Mouse (Mus musculus): ENCODE data around the gene Plp2. TPM values are rescaled to one million over a fixed set of nuclear protein-coding genes. Genes with fewer than 3 reads are reported as not detected.

Plp2 gene
- polyA plus RNA-seq, 1 experiment from 2014 or later: 171 TPM

DNA sequence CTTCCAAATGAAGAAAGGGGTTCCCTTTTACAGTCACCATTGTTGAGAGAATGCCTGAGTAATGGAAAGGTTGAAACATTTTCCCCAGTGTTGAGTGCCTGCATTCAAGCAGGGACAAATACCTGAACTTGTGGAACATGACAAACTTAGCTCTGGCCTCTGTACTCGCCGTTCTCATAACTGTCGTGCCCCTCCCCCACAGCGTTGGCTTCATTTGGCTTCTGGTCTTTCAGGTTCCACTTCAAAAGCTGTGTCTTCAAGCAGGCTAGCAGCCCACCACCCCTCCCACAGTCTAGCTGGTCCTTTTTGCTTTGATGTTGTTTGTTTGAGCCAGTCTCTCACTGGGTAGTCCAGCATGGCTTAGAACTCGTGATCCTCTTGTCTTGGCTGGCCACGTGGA, 1.5 kb upstream of the Plp2 start:
- H3K4me1 ChIP-seq (ENCODE audit: control insufficient read depth, insufficient read depth, low read length): peaks cover 5% of the 10 kb centered on the region; the same call in 1 of the 2 replicates
- H3K4me3 ChIP-seq (ENCODE audit: low read depth, low read length): no peak overlapping the region
- WGBS (ENCODE audit: insufficient replicate concordance): 37% methylated on average over 6 of the region's 6 CpGs

DNA sequence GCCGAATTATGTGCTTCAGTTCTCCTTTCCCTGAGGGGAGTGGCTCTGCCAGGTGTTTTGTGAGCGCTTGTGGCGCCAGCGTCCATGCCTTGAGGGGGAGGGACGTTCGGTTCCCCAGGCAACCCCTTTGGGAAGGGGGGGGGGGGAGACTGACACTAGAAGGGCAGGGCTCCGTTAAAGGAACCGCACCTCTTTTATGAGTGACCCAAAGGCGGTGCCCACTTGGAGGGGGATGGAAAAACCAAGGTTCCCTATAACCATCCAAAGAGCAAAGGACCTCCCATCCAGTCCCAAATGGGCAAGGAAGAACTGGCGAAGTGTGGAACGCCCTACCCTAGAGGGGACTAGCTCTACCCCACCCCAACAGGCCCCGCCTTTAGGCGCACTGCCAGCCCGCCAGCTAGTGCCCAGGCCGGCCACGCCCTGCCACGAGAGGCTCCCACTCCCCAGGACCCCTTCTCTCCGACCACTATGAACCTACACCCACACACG, 754 bp downstream of the Plp2 start:
- Histone ChIP-seq H3K4me3 (ENCODE audit: low read depth, low read length) (peak overlapping the region; percentile 61), H3K27me3 (ENCODE audit: control insufficient read depth, insufficient read depth, low read length) (no peaks in the 10 kb centered on the region), H3K9ac (ENCODE audit: low read depth, low read length) (peak overlapping the region; percentile 72), H3K4me2 (peak overlapping the region; percentile 59), H3K36me3 (ENCODE audit: control insufficient read depth, insufficient read depth, low read length) (no peaks in the 10 kb centered on the region), H3K4me1 (ENCODE audit: control insufficient read depth, insufficient read depth, low read length) (peaks cover 5% of the 10 kb centered on the region; the same call in 1 of the 2 replicates), H3K27ac (ENCODE audit: low read depth, low read length) (peak overlapping the region; percentile 64; the same call in 1 of the 2 replicates), H3K9me3 (replicated peaks; ENCODE audit: control insufficient read depth, low read length) (no peaks in the 10 kb centered on the region)
- ATAC-seq (replicated peaks; ENCODE audit: insufficient number of reproducible peaks, low FRiP score, low TSS enrichment): peak; percentile 70
- WGBS (ENCODE audit: insufficient replicate concordance): 19% methylated on average over 19 of the region's 19 CpGs

More for the DNA sequence above, 1.5 kb upstream of the Plp2 start:
- H3K4me2 ChIP-seq: no peak overlapping the region
- no peak overlapping the region for H3K27ac ChIP-seq (ENCODE audit: low read depth, low read length)
- ATAC-seq (replicated peaks; ENCODE audit: insufficient number of reproducible peaks, low FRiP score, low TSS enrichment): no peak
- no peaks in the 10 kb centered on the region for H3K27me3 ChIP-seq (ENCODE audit: control insufficient read depth, insufficient read depth, low read length)
- no peaks in the 10 kb centered on the region for H3K9me3 ChIP-seq (replicated peaks; ENCODE audit: control insufficient read depth, low read length)
- no peaks in the 10 kb centered on the region for H3K36me3 ChIP-seq (ENCODE audit: control insufficient read depth, insufficient read depth, low read length)
- no peak overlapping the region for H3K9ac ChIP-seq (ENCODE audit: low read depth, low read length)

DNA sequence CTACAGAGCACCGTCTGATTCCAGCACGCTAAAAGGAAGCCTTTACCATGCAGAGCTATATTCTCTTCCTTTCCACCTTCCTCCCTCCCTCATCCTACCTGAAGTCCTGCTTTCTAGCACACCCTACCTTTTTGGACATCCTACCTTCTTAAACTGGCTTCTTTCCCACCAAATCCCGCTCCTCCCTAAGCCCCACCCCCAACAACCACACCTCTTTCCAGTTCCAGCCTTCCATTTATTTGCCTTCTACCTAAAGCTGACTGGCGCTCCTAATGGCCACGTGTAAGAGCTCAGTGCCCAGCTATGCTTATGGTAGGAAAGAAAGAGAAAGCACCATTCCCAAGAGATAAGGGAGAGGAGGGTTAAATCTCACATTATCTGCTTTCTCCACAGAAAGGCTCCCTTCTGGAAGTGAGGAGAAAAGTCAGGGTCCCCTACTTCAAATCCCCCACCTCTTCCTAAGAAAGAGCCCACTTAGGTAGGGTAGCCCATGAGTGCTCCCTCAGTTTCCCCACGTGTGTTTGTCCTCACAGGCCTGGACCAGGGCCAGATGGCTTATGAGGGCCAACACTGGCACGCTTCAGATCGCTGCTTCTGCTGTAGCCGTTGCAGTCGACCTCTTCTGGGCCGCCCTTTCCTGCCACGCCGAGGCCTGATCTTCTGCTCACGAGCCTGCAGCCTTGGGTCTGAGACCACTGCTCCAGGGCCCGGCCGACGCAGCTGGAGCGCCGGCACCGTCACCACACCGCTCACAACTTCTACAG, 5.3 kb downstream of the Plp2 start:
- no peaks in the 10 kb centered on the region for H3K4me1 ChIP-seq (ENCODE audit: control insufficient read depth, insufficient read depth, low read length)
- no peak overlapping the region for H3K27ac ChIP-seq (ENCODE audit: low read depth, low read length)
- no peaks in the 10 kb centered on the region for H3K36me3 ChIP-seq (ENCODE audit: control insufficient read depth, insufficient read depth, low read length)

DNA sequence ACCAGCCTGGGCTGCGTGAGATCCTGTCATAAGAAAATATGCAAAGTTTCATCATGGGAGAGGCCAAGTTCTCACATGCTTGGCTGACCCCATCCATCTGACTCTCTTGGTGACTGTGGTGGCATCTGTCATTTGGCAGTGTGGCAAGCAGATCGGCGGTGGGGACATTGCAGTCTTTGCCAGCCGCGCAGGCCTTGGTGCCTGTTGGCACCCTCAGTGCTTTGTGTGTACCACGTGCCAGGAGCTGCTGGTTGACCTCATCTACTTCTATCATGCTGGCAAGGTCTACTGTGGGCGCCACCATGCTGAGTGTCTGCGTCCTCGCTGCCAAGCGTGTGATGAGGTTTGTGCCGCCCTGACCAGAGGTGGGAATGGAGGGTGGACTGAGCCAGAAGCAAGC, 6.4 kb downstream of the Plp2 start:
- H3K4me2 ChIP-seq: no peak overlapping the region
- H3K9me3 ChIP-seq (replicated peaks; ENCODE audit: control insufficient read depth, low read length): no peaks in the 10 kb centered on the region
- H3K4me1 ChIP-seq (ENCODE audit: control insufficient read depth, insufficient read depth, low read length): no peaks in the 10 kb centered on the region
- no peaks in the 10 kb centered on the region for H3K27me3 ChIP-seq (ENCODE audit: control insufficient read depth, insufficient read depth, low read length)
- no peak overlapping the region for H3K9ac ChIP-seq (ENCODE audit: low read depth, low read length)
- ATAC-seq (replicated peaks; ENCODE audit: insufficient number of reproducible peaks, low FRiP score, low TSS enrichment): no peak
- H3K4me3 ChIP-seq (ENCODE audit: low read depth, low read length): no peak overlapping the region
- no peaks in the 10 kb centered on the region; the same call in 1 of the 2 replicates for H3K36me3 ChIP-seq (ENCODE audit: control insufficient read depth, insufficient read depth, low read length)
- no peak overlapping the region for H3K27ac ChIP-seq (ENCODE audit: low read depth, low read length)
- 90% methylated on average over 11 of the region's 11 CpGs for WGBS (ENCODE audit: insufficient replicate concordance)

More for the DNA sequence above, 5.3 kb downstream of the Plp2 start:
- WGBS (ENCODE audit: insufficient replicate concordance): 68% methylated on average over 21 of the region's 21 CpGs
- H3K9me3 ChIP-seq (replicated peaks; ENCODE audit: control insufficient read depth, low read length): no peaks in the 10 kb centered on the region
- no peaks in the 10 kb centered on the region for H3K27me3 ChIP-seq (ENCODE audit: control insufficient read depth, insufficient read depth, low read length)
- no peak overlapping the region for H3K9ac ChIP-seq (ENCODE audit: low read depth, low read length)
- ATAC-seq (replicated peaks; ENCODE audit: insufficient number of reproducible peaks, low FRiP score, low TSS enrichment): no peak
- no peak overlapping the region for H3K4me2 ChIP-seq
- no peak overlapping the region for H3K4me3 ChIP-seq (ENCODE audit: low read depth, low read length)

DNA sequence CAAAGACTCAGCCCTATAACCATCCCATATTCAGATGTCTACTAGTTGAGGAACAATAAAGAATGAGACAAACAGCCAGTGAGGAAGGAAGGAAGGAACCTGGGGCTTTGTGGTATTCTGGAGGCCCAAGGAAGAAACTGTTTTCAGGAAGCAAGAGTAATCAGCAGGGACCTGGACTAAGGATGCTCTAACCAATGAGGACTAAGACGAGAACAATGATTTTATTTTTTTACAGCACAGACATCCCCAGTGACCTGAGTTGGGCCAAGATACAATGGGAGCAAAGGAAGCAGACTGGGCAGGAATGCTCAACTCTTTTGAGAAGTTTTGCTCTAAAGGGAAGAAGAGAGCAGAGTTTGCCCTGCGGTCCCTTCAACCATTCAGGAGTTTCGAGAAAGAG, 8.3 kb downstream of the Plp2 start:
- 0 out of 2 replicates have a peak, but pooled peaks cover 2% of the 10 kb centered on the region for H3K4me1 ChIP-seq (ENCODE audit: control insufficient read depth, insufficient read depth, low read length)
- no peaks in the 10 kb centered on the region; the same call in 1 of the 2 replicates for H3K36me3 ChIP-seq (ENCODE audit: control insufficient read depth, insufficient read depth, low read length)
- ATAC-seq (replicated peaks; ENCODE audit: insufficient number of reproducible peaks, low FRiP score, low TSS enrichment): no peak
- H3K27me3 ChIP-seq (ENCODE audit: control insufficient read depth, insufficient read depth, low read length): no peaks in the 10 kb centered on the region
- H3K4me2 ChIP-seq: no peak overlapping the region
- H3K9me3 ChIP-seq (replicated peaks; ENCODE audit: control insufficient read depth, low read length): no peaks in the 10 kb centered on the region
- H3K27ac ChIP-seq (ENCODE audit: low read depth, low read length): no peak overlapping the region
- no peak overlapping the region for H3K4me3 ChIP-seq (ENCODE audit: low read depth, low read length)
- 85% methylated on average over 3 of the region's 3 CpGs for WGBS (ENCODE audit: insufficient replicate concordance)
- H3K9ac ChIP-seq (ENCODE audit: low read depth, low read length): no peak overlapping the region

DNA sequence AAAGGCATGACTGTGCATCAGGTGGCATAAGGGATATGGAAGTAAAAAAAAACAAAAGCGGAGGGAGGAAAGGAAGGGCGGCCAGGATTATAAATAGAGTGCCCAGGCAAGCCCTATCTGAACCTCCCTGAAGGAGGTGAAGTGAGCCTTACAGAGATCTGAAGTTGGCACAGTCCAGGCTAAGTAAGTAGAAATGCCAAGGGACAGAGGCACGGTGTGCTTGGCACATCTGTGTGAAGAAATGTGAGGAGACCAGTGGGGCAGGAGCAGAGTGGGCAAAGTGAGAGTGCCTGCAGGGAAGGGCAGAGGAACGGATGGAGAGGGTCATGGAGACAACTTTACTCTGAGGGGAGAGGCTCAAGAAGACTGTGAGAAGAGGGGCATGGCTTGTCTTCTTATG, 10.1 kb downstream of the Plp2 start:
- Histone ChIP-seq H3K27me3 (ENCODE audit: control insufficient read depth, insufficient read depth, low read length) (no peaks in the 10 kb centered on the region), H3K9me3 (replicated peaks; ENCODE audit: control insufficient read depth, low read length) (no peaks in the 10 kb centered on the region), H3K4me1 (ENCODE audit: control insufficient read depth, insufficient read depth, low read length) (0 out of 2 replicates have a peak, but pooled peaks cover 2% of the 10 kb centered on the region), H3K9ac (ENCODE audit: low read depth, low read length) (no peak overlapping the region), H3K4me2 (no peak overlapping the region), H3K36me3 (ENCODE audit: control insufficient read depth, insufficient read depth, low read length) (no peaks in the 10 kb centered on the region; the same call in 1 of the 2 replicates), H3K27ac (ENCODE audit: low read depth, low read length) (no peak overlapping the region), H3K4me3 (ENCODE audit: low read depth, low read length) (no peak overlapping the region)
- WGBS (ENCODE audit: insufficient replicate concordance): 73% methylated on average over 4 of the region's 4 CpGs
- no peak for ATAC-seq (replicated peaks; ENCODE audit: insufficient number of reproducible peaks, low FRiP score, low TSS enrichment)

DNA sequence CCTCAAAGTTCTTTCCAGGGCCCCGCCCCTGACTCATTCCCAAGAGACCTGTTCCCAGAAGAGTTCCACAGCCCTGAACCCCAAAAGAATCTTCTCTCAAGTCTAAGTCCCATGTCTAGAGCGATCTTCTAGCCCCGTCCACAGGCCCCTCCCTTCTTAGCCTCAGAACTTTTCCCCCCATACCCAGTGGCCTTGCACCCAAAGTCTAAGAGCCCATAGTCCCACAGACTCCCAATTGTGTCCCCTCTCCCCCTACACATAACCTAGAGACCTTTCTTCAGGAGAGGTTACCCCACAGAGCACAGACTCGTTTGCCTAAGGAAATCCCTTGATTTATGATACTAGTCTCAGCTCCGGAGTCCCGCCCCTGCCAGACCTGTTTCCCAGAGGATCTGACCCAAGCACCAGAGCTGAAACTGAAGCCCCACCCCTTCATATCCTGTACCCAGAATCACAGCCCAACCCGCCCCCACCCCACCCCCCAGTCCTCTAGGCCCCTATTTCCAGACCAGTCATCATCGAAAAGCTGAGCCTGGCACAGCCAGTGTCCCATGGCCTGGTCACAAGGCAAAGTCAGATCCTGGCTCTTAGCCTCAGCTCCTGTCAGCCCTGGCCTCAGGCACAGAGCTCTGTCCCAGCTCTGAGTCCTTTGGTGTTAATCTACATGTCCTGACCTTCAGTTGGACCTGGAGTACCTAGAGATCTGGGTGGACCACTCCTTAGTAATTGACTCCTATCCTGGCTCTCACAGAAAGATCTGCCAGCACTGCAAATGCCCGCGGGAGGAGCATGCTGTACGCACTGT, 12.2 kb downstream of the Plp2 start:
- Histone ChIP-seq H3K4me3 (ENCODE audit: low read depth, low read length) (no peak overlapping the region; the same call in 1 of the 2 replicates), H3K36me3 (ENCODE audit: control insufficient read depth, insufficient read depth, low read length) (no peaks in the 10 kb centered on the region; the same call in 1 of the 2 replicates), H3K27ac (ENCODE audit: low read depth, low read length) (no peak overlapping the region), H3K9me3 (replicated peaks; ENCODE audit: control insufficient read depth, low read length) (no peaks in the 10 kb centered on the region), H3K4me1 (ENCODE audit: control insufficient read depth, insufficient read depth, low read length) (0 out of 2 replicates have a peak, but pooled peaks cover 2% of the 10 kb centered on the region), H3K4me2 (peak overlapping the region; percentile 66), H3K27me3 (ENCODE audit: control insufficient read depth, insufficient read depth, low read length) (no peaks in the 10 kb centered on the region), H3K9ac (ENCODE audit: low read depth, low read length) (no peak overlapping the region)
- 0 out of 2 replicates have a peak, but pooled peaks have one; percentile 12 for ATAC-seq (replicated peaks; ENCODE audit: insufficient number of reproducible peaks, low FRiP score, low TSS enrichment)
- 52% methylated on average over 11 of the region's 11 CpGs for WGBS (ENCODE audit: insufficient replicate concordance)

DNA sequence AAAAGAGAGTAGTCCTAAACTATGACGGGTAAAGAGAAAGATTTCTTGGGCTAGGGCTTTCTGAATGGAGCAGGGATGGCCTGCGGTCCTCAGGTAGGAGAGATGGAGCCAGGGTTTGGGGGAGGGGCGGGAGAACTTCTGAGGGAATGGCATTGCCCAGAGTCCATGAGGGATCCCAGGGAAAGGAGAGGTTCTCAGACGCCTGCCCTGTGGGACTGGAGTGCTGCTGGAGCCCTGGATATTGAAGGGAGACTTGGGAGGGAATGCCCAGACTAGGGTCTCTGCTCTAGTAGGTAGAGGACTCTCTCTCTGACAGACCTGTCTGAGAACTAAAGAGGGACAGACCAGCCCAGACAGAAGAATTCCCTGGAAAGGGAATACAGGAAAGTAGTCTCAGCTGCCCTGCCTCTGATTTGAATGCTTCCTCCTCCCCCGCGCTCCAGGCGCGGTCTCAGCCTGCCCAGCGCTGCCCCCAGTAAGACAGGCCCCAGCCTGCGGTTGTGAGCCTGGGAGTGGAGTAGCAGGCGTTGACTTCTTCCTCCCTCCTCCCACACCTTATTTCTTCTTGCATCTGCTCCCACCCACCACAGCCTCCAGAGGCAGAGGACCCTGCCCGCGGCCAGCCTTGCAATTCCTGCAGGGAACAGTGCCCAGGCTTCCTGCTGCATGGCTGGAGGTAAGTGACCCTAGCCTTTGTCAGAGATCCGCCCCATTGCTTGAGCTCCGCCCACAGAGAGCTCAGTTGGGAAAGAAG, 13.0 kb downstream of the Plp2 start:
- Histone ChIP-seq H3K9ac (ENCODE audit: low read depth, low read length) (no peak overlapping the region), H3K27me3 (ENCODE audit: control insufficient read depth, insufficient read depth, low read length) (no peaks in the 10 kb centered on the region), H3K4me1 (ENCODE audit: control insufficient read depth, insufficient read depth, low read length) (0 out of 2 replicates have a peak, but pooled peaks cover 2% of the 10 kb centered on the region), H3K4me3 (ENCODE audit: low read depth, low read length) (peak overlapping the region; percentile 54), H3K4me2 (peak overlapping the region; percentile 66), H3K36me3 (ENCODE audit: control insufficient read depth, insufficient read depth, low read length) (no peaks in the 10 kb centered on the region; the same call in 1 of the 2 replicates), H3K9me3 (replicated peaks; ENCODE audit: control insufficient read depth, low read length) (no peaks in the 10 kb centered on the region), H3K27ac (ENCODE audit: low read depth, low read length) (peak overlapping the region; percentile 41)
- peak; percentile 61 for ATAC-seq (replicated peaks; ENCODE audit: insufficient number of reproducible peaks, low FRiP score, low TSS enrichment)
- 16% methylated on average over 15 of the region's 15 CpGs for WGBS (ENCODE audit: insufficient replicate concordance)

Measured in heart, embryonic 11.5 days (tissue).